Mouse (Mus musculus) right cerebral cortex, postnatal 4 days (tissue): Measurements from ENCODE around the gene Bcl7a.

Experiments
- DNase-seq: peaks from one replicate; pipeline ENCODE4 v3.0.0-alpha.2; 2022

Gene Bcl7a

DNA sequence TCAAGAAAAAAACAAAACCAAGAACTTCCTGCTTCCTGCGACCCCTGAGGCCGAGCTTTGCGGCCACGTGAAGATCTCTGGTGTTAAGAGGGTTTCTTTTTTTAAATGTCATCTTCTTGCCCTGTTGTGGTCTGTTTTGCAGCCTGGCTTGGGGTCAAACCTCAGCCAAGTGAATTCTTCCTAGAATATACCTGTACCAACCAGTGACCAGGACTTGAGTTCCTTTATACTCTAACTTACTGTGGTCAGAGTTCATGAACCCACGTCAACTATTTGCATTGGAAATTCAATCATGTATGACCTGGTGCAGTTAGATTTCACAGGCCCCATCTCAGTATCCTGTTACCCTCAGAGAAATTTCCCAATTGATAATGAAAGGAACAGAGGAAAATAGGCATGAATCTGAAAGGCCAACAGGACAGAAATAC lies 35.9 kb downstream of the Bcl7a start:
- DNase-seq: no peak

DNA sequence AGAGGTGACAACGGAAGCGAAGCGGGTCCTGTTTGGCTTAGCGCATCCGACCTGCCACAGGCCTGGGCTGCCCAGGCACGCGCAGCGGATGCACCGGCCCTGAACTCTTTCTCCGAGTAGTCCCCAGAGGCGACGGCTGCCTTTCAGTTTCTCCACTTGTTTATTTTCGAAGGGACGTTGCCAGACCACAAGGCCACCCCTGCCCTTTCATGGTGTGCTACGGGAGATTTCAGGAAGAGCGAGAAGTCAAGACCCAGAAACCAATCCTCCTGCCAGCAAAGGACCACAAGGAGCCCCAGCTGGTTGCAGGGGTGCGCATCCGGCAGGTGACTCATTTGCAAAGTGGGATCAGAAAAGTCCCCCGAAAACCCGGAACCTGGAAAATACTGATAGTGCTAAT lies 38.3 kb downstream of the Bcl7a start:
- DNase-seq: no peak

DNA sequence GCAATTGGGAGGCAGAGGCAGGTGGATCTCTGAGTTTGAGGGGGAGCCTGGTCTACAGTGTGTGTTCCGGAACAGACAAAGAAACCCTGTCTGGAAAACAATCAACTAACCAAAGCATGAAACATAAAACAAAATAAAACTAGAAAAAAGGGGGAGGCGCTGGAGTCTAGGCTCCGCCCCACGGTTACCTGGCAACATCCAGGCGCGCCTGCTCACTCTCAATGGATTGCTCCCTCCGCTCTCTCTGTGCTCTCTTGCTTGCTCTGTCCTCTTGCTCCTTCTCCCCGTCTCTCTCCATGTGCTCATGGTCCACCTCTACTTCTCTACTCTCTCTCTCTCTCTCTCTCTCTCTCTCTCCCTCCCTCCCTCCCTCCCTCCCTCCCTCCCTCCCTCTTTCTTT lies 39.1 kb downstream of the Bcl7a start:
- no peak for DNase-seq

DNA sequence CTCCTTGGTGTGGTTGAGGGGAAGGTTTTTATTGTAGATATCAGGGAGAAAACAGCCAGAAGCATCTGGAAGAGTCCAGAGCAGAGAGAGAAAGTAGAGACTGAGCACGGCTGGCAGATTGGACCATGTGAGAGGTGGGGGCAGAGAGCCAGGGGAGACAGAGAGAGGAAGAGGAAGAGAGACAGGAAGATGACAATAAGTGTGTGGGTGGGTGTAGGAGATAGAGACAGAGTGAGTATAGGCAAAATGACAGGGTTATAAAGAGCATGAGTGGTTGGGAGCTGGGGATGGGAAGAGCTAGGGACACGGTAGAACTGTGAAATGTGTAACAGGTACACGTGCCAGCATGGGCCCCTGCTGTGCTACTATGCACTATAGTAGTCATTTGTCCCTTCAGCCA lies 44.8 kb downstream of the Bcl7a start:
- no peak for DNase-seq

DNA sequence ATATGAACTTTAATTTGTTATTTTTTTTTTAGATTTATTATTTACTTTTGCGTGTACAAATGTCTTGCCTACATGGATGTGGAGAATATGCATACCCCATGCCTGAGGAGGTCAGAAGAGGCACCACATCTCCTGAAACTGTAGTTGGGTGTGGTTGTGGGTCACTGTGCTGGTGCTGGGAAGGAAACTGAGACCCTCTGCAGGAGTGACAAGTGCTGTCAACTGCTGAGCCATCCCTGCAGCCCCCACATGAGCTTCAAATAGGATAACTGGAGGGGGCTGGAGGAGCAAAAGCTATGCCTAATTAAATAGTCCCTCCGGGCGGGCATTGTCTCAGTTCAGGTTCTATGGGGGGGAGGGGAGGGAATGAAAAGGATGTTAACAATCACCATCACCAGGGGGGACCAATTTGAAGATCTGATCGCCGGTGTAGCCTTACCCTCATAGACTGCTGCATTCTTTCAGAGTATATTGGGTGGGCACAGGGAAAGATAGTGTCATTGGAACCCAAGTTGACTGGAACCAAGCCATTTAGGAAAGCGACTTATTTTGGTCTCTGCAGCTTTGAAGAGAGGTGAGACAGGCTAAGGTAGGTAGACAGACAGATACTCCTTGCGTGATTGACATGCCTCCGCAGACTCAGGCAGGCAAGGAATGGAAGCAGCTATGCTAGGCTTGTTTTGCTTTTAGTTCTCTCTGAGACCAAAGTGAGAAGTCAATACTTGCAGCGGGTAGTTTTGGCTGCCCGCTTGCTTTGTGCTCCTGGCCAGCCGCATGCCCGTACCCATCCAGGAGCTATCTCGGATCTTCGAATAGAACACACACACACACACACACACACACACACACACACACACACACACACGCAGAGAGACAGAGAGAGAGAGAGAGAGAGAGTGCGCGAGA lies 47.2 kb downstream of the Bcl7a start:
- DNase-seq: no peak

DNA sequence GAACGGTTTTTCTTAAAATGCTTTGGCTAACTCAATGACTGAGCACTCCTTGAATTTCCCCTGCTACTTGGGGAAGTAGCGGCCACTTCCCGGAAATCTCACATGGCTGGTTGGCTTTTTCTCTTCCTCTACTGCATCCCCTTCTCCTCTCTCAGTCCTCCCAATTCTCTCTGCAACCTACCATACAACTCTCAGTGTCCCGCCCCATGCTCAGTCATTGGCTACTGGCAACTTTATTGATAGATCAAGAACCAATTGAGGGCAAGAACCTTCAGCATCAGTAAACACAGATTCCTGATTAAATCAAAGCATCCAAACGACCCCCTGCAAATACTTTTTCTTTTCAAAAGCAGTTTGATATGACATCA lies 47.8 kb downstream of the Bcl7a start:
- peak; percentile 50 for DNase-seq

DNA sequence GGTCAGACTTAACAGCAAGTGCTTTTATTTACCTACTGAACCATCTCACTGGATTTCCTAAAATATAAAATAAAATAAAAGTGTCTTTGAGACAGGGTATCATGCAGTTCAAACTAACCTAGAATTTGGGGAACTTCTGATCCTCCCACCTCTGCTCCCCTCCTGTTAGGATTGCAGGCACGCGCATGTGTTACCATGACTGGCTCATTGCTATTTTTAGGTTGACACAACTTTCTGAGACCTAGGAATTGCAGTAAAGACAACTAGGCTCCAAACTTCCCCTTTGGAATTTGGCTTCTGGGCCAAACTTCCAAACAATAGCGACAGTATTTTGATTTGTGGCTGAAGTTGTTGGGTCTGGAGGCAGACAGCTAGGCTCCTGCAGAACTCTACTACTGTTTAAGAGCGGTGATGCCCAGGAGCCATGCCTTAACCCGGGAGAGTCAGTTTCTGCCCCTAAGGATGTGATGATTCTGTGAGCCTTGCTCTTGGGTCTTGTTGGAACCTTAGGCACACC lies 50.2 kb downstream of the Bcl7a start:
- no peak for DNase-seq

DNA sequence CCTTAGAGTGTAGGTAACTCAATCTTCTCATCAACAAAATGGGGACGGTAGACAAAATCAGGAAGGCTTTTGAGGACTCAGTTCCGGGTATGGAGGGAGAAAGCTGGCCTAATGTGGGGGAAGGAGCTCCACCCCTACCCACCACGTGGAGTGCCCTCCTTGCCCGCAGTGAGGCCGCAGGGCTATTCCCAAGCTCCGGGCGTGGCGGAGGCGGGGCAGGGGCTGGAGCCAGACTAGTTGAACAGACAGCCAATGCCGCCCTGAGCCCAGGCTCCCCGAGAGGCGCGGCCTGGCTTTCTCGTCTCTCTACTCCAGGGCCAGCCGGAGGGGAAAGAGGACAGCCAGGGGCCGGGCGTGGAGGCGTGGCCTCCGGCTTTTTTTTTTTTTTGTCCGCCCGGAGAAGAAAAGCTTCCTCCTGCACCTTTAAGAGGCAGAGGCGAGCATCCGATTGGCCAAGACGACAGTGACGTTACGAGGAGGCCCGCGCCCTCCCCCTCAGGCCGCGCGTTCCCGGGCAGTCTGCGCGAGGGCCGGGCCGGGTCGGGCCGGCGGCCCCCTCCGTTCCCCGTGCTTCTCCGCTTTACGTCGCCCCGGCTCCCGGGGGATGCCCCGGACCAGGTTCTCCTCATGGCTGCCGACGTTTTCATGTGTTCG lies 50.8 kb downstream of the Bcl7a start, which contains the start of gene Mlxip:
Gene Mlxip, plus strand, starts transcription at position 496 of the 654 bp plus-strand sequence.
- peak; percentile 81 for DNase-seq

DNA sequence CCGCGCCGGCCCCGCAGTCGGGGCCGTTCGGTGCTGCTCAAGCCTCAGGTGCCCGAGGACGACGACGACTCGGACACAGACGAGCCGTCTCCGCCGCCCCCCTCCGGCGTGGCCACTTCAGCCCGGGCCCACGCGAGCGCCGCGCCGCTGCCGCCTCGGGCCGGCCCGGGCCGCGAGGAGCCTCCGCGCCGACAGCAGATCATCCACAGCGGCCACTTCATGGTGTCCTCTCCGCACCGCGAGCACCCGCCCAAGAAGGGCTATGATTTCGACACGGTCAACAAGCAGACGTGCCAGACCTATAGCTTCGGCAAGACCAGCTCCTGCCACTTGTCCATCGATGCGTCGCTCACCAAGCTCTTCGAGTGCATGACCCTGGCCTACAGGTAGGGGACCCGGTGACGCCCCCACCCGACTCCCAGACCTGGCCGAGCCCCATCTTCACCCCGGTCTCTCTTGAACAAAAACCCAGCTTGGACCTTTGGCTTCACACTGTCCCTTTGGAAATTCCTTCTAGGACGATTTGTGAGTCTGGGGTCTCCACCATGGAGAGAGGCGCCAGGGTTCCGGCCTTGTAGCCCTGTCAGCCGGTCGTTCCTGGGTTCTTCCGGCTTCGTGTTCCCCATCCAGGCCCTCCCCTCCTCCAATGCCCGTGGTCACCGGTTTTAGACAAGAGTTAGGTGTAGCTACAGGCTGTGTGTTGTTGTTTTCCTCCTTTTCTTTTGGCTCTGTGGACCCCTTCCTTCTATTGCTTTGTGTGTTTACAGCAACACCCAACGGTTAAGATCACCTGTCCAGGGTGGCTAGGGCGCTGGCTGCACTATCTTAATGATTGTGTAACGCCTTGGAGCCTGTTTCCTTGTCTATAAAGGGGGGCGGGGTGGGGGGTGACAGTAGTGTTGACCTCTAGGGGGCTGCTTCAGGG lies 51.6 kb downstream of the Bcl7a start:
- no peak for DNase-seq

DNA sequence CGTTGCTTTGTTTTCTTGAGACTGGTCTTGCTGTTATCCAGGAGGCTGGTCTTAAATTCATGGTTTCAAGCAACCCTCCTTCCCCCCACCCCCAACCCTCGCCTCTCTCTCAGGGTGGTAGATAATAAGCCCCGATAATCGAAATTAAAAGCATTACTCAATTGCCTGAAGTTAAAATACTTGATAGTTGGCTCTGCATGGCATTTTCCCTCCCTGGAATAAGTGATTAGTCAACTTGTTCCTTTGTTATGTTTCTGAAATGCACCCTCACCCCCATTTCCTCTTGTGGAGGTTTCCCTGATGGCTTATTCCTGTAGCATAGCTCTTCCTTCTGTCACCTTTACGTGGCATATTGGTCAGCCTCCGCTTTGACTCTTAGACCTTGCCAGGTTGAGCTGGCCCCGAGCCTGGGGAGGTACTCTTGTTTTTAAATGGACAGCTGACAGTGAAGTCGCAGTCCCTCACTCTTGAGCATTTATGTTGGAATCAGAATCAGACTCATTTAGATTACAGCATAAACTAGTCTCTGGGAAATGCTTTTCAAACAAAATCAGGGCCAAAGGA lies 53.3 kb downstream of the Bcl7a start:
- no peak for DNase-seq

DNA sequence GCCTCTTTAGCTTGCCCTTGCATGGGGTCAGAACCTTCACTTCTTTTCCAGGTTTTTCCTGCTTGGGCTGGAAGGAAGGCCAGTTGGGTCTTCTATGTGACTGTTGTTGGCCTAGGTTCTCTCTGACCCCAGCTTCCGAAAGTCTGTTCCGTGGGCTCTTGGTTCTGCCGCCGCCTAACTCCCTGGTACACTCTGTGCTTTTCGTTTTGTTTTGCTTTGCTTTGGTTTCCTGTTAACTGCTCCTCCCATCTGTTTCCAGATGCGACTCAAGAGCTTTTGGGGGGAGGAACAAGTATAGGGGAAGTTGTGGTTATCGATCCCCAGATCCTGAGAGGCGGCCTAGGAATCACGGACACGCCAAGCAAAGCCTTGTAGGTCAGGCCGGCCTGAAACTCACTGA lies 54.2 kb downstream of the Bcl7a start:
- DNase-seq: no peak

DNA sequence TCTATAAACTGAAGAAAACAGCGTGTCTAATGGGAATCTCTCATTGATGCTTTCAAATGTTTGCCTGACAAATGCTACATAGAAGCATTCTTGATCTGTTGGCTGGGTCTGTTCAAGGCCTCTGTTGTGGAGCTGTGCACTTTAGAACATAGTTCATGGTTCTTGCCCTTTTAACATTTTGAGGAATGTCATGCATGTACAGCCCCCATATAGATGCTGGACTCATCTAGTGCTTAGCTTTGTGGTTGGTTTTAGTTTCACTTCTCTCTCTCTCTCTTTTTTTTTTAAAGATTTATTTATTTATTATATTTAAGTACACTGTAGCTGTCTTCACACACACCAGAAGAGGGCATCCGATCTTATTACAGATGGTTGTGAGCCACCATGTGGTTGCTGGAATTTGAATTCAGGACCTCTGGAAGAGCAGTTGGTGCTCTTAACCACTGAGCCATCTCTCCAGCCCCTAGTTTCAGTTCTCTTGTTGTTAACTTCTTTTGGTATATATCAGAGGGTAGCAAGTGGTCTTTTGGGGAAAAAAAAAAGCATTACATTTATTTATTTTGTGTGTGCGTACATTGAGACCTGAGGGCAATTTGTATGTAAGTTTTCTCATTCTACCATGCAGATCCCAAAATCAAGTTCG lies 55.3 kb downstream of the Bcl7a start:
- DNase-seq: no peak

DNA sequence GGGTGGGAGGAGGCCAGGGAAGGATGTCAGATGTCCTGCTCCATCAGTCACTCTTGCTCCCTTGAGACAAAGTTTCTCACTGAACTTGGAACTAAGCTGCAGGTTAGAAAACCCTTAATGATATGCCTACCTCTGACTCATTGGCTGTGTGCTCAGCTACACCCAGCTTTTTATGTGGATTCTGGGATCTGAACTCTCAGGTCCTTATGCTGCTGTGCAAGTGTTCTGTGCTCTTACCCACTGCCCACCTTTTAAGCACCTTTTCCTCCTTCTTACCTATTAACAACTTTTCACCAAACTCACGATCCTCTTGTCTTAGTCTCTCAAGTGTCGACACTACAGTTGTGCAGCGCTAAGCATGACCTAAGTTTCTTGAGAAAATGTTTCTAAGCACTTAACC lies 60.8 kb downstream of the Bcl7a start:
- DNase-seq: no peak

DNA sequence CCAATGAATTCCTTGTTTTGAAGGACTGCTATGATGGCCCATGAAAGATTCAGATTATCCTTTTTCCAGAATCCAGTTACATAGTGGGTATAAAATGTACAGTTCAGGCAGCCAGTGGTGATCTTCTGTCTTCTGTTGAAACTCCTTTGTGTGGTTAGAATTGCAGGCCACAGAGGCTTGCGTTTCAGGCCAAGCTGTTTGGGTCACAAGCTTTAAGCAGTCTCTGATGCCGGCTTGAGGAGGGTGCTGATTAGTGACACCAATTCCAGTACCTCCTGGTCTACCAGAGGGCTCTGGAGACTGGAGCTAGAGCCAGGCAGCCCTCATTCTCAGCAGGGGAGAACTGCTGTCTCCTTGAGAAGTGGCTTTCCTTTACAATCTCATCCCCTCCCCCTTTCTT lies 63.3 kb downstream of the Bcl7a start:
- DNase-seq: no peak

DNA sequence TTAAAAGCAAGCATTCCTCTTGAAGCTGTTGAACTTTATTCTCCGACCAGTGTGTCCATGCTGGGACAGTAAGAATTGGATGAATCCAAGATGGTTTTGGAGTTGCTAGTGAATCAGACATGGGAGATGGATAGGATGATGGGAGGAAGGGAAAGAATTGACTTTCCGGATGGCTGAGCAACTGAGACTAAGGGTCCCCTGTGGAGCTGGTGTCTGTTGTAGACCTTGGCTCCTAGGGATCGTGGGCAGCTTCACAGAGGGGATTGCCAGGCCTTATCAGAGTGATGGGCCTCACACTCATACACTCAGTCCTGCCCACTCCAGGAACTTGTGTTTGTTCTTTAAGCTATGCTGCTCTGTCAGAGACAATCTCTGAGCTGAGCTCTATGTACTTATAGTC lies 64.5 kb downstream of the Bcl7a start:
- no peak for DNase-seq

DNA sequence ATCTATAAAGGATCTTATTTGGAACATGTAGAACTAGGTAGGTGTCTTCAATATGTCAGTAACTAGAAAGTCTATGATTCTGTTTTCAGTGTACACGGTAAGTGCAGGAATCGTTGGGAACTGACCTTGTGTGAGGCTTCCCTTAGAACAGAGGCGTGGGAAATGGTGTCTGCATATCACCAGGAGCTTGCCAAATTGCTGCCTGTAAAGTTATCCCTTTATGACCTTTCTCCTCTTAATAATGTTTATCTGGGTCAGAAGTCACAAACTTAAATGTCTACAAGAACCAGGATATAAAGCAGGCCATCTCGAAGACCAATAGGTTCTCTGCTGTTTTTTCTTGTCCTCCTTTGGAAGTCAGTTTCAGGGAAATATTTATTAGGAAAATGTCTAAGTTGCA lies 68.6 kb downstream of the Bcl7a start:
- no peak for DNase-seq

DNA sequence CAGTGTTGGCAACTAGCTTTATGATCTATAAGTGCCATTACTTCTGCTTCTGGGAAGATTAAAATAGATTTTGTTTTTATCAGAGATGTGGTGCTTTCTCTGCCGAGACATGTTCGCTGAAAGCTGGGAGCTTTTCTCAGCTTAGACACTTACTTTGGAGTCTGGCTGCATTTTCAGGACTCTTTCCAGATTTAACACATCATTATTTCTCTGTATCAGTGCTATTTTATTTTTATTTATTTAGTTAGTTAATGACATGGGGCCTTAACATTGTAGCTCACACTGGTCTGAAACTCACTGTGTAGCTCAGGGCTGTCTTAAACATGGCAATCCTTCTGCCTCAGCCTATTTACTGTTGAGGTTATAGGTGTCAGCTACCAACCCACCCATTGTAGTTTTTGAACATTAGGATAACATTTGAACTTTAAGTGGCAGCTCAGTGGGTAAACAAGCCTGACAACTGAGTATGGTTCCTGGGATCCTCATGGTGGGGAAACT lies 70.3 kb downstream of the Bcl7a start:
- DNase-seq: no peak

DNA sequence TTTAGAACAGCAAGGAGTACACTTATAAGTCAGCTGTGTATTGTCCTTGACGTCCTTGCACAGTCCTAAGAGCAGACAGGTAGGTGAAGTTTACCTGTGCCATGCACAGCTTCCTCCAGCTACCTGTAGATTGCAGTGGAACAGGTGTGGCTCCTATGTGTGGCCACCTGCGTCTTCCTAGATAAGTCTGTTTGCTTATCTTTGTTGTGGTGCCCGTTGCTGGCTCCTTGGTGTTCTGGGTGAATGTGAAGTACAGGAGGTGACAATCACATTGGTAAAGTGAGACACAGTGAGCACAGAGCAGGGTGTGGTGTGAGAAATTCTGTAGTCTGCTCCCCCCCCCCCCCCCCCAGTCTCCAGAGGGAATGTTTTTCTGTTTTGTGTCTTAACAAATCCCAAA lies 72.5 kb downstream of the Bcl7a start:
- no peak for DNase-seq

DNA sequence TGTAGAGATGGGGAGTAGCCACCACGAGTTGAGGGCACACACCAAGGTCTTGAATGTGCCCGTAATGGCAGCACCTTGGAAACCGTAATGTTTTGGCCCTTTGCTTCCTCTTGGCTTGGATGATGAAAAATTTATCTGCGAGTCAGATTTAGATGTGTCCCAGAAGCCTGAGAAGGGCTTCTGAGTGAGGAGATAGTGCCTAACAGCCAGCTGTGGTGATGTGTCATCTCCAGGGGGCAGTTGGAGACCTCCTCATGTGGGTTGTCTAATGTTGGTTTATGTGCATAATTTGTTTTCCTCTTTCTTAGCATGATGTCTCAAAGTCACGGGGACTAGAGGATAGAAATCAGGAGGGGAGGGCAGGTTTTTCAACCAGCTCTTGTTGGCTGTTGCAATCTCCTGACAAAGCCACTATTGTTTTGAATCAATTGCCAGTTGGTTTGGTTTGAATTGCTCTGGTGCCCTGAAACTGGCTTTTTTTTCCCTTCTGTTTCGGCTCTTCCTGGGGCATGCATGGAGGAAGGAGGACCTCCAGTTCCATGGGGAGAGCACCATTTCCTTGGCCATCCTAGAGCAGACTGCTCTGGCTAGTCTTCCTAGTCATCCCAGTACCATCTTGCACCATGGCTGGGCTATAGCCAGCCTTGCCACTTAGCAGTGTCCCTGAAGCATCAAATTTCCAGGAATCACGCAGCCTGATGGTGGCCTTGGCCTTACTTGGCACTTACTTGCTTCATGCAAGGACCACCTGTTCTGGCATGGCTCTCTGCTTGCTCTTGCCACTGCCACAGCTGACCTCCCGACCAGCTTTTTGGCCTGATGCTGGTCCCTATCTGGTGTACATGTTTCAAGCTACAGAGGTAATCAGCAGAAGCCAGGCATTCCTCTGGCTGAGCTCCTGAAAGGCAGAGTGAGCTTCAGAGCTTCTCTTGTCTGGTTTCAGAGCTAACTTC lies 73.2 kb downstream of the Bcl7a start:
- DNase-seq: no peak

DNA sequence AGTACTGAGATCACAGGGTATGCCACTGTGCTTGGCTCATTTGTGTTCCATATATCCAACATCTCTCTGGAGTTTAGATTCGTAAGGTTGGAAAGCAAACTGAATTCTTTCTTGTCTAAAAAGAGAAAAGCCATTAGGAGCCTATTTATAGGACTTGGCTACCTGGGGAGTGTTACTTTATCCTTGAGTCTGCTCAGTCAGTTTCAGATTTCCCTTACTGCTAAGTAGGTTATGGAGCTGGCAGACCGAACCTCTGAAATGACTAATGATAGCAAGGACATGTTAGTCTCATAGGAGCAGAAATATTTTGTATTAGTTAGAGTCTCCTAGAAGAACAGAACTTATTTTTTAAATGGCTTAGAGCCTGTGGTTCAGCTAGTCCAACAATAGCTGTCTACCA lies 80.3 kb downstream of the Bcl7a start:
- DNase-seq: no peak
